Mouse (Mus musculus): ENCODE measurements around the gene 2810408A11Rik.
"Not testable (repeated sequence)": the region's sequence is repeated elsewhere in the genome, so short reads cannot be mapped to it uniquely, and the experiment has no call there.

The 2810408A11Rik gene

DNA sequence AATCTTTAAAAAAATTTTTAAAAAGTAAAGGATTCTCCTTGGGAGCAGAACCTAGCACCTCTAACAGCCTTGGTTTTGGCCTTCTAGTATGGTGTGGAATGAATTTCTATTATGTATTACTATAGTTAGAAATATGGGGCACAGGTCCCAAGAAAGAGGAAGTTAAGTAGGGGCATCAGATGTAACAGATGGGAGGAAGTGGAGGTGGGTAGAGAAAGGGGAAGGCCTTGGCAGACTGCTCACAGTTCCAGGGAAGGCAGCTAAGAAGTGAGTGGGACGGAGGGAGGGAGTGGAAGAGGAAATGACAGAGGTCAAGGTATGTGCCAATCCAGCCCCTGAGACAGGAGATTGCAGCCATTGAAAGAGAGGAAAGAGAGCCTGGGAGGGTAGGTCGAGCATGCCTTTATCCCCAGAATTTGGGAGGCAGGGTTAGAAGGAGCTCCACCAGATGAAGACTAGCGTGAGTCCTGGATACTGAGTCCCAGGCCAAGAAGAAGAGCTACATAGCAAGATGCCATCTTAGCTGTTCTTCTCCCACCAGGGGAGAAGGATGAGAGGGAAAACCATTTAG, 30.3 kb upstream of the 2810408A11Rik start:
- DNase-seq = no peak

DNA sequence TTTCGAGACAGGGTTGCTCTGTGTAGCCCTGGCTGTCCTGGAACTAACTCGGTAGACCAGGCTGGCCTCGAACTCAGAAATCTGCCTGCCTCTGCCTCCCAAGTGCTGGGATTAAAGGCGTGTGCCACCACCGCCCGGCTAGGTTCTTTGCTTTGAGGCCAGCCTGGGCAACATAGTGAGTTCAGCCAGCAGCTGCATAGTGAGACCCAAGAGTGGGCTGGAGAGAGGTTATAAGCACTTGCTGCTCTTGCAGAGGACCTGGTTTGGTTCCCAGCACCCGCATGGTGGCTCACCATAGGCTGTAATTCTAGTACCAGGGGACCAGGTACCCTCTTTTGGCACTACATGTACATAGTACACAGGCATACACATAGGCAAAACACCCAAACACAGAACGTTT, 29.4 kb upstream of the 2810408A11Rik start:
- not testable (repeated sequence) for DNase-seq

DNA sequence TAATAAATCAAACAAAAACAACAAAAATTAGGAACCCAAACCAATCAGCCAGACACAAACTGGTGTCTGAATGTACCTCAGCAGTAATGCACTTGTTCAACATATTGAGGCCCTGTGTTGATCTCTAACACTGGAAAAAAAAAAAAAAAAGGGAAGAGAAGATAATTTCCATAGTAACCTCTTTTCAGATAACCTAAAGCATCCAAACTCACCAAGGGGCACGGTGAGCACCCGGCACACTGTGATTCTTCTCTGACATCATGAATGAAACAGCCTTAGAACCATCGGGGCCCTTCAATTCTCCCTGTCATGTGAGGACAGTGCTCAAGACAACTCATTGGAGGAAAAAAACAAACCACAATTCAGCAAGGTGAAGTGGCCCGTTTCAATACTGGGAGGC, 28.9 kb upstream of the 2810408A11Rik start:
- no peak for DNase-seq

DNA sequence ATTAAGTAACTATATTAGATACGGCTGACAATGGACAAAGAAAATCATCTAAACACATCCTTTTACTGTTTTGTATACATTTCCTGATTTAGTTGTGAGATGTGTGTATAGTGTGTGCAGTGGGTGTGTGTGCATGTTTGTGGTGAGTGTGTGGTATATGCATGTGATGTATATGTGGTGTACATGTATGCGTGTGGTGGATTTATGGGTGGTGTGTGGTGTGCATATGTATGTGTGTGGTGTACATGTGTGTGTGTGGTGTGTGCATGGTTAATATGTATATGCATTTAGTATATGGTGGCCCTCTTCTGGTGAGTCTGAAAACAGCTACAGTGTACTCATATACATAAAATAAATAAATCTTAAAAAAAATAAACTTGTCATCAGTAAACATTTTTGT, 26.7 kb upstream of the 2810408A11Rik start:
- no peak for DNase-seq

DNA sequence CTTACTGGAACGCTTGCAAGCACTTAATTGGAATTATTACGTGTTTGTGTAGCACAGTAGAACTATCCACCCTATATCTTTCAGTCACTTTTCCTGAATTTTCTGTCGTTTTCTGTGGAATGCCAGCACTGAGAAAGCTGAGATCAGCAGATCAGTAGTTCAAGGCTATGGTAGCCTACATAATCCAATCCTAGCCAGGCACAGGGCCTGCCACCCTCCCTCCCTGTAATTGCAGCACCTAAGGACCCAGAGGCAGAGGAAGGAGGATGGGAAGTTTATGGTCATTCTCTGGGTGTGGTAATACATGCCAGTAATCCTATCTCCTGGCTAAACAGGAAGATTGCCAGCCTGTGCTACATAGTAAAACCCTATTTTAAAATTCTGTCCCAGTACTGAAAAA, 22.0 kb upstream of the 2810408A11Rik start:
- no peak for DNase-seq

DNA sequence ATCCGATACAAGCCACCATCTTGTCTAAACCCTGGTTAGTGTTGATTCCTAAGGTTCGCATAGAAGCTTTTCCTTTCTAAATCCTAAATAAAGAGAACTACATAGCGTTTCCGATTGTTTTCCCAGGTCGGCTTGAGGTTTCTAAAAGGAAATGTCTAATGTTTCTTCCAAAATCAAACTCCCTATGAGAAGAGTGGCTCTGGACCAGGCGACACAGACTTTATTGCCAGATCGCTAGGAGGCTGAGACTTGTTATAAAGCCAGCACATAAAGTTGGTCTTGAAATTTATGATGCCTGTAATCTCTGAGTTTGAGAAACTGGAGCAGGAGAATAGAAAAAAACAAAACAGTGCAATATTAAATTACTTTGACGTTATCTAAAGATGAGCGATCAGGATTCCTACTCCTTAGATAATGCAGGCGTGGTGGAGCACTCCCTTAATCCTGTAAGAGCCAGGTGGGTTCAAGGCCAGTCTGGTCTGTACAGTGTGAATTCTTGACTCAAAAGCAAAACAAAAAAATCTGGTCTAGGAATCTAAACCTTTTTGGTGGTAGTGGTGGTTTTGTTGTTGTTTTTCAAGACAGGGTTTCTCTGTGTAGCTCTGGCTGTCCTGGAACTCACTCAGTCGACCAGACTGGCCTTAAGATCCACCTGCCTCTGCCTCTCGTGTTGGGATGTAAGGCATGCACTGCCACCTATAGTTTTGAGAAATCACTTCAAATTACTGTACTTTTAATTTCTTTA, 21.4 kb upstream of the 2810408A11Rik start:
- no peak for DNase-seq

DNA sequence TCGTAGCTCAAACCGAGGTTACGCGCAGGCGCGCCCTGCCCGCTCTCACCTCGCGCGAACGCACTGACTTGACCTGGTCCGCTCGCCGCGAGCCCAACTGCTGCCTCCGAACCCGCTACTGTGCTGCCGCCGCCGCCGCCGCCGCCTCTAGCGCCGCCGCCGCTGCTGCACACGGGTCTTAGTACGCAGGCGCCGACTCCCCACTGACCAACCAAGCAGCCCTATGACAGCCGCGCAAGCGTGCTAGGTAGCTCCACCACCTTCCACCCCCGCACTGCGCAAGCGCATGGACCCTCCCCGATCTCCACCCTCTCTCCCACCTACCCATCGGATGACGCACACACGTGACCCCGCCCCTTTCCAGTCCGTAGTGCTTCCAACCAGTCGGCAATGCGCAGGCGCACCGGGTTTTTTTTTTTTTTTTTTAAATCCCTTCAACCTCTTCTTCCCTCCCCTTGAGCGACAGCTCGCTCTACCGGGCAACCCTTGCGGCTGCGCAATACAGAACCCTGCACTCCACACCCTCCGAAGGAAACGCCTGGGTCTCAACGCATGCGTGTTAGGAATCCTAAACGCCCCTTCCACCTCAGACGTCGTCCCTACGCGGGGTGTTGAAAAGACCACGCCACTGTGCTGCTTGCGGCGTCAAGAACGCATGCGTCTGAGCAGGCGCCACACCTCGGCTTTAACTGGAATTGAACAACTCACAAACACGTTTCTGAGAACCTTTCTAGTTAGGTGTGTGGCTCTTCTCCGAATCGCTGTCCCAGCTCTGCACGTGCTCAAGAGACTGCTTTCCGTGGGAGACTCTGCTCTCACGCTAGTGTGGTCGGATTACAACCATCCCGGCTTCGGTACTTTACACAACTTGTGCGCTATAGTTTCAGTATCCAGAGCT, 20.6 kb upstream of the 2810408A11Rik start, which contains the start of gene Eif5a:
Gene Eif5a, minus strand, starts transcription at position 845 of the 898 bp plus-strand sequence.
- DNase-seq = peak; percentile 100

DNA sequence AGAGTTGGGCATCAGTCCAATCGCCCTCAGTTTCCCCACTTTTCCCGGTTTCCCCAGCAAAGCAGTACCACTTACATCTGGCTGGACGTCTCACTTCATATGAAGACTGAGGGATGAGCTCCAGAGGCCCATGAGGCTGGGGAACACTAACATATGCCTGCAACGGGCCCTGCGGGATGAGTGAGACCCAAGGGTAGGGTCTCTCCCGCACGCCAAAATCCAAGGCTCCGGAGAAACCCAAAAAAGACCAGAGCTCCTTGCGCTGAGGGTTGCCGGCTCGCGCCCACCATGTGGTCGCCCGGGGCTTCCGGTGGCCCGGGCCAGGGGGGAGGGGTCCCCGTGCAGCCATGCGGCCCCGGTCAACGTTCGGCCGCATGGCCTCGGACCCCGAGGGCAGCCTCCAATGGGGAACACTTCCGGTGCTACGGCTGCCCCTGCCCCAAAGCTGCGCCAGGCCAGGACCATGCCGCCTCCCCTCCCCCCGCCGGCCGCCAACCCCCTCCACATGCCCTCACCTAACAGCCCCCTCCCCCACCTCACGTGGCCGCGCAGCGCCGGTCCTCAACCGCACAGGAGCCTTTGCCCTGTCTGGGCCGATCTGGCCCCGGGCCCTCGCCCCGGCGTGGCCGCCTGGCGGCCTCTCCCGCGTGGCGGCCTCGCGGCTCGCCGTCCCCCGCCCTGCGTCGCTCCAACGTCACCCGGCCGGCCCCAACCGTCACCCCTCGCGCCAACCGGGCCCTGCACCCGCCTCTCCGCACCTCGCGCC, 19.7 kb upstream of the 2810408A11Rik start:
- peak; percentile 66 for DNase-seq

DNA sequence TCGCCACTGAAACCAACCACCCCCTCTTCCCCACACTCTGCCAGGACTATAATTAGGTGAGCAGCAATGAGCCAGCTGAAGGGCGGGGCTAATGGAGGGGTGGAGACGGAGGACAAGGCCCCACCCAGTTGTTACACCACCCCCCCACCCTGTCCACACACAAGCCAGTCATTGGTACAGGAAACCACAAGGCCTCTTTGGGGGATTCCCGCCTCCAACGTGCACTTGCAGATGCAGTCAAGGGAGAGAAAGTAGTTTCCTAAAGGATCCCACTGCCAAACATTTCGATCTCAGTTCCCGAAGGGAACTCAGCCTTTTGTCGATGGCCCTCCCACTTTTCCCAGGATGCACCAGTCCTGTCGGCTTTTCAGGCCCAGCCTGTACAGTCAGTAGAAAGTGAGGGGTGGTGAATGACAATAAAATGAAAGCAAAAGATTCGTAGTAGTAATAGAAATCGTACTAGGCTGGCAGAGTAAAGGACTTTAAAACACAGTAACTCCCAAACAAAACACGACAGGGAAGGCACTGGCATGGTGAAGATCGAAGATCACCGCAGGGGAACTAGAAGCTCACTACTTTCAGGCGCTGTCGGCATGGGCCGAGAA, 19.0 kb upstream of the 2810408A11Rik start:
- DNase-seq = peak; percentile 96

DNA sequence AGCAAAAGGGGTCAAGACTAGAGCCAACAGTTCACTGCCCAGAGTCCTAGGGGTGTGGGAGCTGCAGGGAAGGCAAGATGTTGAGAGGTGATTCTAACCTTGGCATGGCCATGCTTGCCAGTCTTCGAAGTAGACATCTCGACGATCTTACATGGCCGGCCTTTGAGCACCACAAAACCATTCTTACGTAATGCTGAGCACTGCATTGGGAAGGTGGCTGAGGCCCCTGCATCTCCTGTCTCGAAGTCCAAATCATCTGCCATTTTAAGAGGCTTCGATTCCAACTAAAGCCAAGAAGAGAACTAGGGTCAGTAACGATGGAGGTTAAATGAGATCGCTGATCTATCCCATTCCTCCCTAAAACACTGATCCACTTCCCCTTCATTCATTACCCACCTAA, 18.3 kb upstream of the 2810408A11Rik start:
- no peak for DNase-seq

DNA sequence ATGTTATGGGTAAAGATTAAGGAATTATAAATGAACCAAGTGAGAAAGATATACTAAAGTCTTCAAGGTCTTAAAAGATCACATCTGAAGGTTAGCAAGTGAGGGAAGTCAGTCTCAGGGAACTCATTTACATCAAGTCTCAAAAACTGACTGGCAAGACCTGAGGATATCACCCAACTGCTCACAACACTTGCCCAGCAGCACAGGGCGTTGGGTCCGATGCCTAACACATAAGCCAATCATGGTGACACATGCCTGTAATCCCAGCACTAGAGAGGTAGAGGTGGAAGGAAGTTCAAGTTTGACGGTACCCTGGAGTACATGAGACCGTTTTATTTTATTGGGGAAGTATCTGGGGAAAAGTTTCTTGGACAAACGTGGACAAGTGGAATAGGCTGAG, 17.3 kb upstream of the 2810408A11Rik start:
- DNase-seq = no peak

DNA sequence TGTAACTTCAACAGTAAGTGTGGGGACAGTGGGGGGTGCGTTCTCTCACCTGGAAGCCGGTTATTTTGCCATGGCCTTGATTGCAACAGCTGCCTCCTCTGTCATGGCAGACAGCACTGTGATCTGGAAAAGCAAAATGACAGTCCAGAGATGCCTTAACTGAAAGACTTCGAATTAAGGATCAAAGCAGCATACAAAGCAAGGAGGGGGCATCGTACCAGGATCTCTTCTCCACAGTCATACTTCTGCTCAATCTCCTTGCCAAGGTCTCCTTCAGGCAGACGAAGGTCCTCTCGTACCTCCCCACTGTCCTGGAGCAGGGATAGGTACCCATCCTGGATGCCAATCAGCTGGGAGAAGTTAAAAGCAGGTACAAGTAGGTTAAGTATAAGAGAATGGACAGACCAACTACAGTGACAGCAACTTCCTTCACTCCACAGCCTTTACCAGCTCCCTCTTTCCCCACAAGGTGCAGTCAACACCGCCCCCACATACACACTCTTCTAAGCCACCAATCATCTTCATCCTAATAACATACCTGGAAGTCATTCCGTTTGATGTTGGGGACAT, 16.7 kb upstream of the 2810408A11Rik start:
- no peak for DNase-seq

DNA sequence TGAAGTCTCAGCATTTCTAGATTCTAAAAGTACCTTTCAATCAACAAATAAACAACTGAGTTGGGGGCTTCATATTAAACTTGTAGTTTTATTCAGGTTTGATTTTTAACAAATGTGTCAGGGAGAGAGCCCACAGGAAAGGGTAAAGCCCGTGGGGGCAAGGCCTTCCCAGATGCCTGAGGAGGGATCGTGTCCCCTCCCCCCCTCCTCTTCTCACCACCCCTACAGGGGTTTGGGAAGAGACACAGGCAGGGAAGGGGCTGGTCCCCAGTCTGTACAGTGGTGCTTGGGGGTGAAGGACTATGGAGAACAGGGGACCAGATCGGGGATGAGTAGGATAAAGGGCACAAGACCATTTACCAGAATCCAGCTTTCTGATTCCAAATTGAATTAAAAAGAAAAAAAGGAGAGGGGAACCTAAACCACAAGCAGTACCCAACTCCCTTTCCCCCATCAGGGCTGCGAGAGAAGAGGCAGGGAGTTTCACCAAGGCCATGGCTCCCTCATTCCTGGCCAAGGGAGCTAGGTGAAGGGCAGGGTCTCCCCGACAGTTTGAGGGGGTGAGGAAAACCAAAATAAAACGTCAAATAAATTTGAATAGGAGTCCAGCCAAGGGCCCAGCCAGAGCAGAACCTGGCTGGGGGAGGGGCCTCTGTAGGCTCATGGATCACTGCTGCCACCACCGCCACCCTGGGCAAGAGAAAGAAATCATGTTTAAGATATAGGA, 16.0 kb upstream of the 2810408A11Rik start:
- DNase-seq = peak; percentile 58

DNA sequence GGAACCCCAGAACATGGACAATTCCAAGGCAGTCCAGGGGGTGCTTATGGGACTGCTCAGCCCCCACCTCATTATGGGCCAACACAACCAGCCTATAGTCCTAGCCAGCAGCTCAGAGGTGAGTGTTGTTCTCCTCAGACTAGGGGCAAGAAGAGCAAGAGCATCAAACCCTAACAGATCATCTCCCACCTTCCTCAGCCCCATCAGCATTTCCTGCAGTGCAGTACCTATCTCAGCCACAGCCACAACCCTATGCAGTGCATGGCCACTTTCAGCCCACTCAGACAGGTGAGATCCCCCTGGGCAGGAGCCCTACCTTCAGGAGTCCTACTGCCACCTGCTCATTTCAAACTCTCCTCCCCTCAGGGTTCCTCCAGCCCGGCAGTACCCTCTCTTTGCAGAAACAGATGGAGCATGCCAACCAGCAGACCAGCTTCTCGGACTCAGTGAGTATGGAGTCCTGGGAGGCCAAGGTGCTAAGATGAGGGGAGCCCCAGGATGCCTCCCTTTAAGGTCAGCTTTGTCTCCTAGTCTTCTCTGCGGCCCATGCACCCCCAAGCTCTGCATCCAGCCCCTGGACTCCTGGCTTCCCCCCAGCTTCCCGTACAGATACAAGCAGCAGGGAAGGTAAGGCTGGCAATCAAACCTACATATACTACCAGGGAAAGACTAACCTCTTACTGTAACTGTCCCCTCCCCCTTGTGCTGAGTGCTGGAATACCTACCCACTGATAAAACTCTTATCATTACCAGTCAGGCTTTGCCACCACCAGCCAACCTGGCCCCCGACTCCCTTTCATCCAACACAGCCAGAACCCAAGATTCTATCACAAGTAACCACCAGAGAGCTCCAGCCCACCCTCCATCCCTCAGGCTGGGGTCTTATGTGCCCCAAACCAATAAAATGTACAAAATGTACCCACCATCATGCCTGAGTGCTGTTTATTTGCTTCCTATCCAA, 15.2 kb upstream of the 2810408A11Rik start:
- DNase-seq = peak; percentile 88

DNA sequence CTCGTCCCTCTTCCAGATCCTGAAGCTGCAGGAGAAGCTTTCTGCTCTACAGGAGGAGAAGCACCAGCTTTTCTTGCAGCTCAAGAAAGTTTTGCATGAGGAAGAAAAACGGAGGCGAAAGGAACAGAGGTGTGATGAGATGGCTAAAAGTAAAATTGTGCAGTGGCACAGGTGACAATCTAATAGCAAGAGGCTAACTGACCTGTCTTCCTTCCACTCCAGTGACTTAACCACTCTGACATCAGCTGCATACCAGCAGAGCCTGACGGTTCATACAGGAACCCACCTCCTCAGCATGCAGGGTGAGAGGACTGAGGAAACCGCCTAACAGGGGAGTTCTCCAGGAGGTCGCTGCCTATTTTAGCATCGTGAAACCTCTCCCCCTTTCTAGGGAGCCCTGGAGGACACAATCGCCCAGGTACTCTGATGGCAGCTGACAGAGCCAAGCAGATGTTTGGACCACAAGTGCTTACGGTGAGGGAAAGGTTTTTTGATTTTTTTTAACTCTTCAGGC, 14.2 kb upstream of the 2810408A11Rik start:
- peak; percentile 12 for DNase-seq

DNA sequence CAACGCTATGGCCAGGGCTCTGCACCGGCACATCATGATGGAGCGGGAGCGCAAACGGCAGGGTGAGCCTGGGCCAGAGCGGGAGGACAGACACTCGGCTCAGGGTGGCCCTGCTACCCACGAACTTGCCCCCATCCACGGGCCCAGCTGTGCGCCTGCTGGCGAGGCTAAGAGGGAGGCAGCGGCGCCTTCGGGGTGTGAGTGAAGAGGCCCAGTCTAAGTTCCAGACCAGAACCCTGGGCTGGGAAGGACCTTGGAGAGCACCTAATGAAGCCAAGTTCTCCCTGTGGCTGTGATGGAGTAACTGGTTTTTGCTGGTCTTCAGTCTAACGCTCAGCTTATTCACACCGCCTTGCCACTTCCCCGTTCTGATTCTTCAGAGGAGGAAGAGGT, 13.6 kb upstream of the 2810408A11Rik start:
- peak; percentile 51 for DNase-seq

DNA sequence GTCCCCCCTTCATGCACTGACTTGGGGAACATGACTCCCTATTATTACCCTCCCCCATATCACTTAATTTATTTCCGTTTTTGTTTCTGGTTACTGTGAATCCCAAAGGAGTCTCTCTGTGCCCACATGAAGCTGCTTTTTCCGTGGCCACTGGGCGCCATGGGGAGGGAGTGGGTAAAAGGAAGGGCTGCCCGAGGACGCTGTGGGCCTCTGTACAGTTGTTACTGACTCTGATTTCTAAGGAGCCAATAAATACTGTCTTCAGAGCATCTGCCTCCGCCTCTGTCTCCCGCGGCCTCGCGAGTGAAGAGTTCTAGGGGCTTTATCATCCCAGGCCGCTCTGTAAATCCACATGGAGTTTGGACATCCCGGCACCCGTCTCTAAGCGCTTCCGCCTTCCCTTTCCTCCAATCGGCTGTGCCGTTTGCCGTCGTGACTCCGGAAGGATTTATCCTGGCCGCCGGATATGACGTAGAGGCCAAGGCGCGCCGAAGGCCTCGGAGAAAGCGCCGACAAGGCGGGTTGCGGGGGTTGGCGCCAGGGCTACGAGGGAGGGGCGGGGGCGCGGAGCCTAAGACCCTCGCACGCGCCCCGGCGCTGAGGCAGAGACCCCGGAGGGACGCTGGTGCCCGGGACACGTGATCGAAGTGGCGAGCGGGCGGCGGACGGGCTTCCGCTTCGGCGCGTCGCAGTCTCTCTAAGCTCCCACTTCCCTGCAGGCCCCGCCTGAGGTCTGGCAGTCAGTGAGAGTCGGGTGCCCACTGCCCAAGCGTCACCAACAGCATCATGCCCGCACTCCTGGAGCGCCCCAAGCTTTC, 13.0 kb upstream of the 2810408A11Rik start, which contains the start of gene Gps2:
Gene Gps2, plus strand, starts transcription at position 335 of the 818 bp plus-strand sequence.
- DNase-seq = peak; percentile 93

DNA sequence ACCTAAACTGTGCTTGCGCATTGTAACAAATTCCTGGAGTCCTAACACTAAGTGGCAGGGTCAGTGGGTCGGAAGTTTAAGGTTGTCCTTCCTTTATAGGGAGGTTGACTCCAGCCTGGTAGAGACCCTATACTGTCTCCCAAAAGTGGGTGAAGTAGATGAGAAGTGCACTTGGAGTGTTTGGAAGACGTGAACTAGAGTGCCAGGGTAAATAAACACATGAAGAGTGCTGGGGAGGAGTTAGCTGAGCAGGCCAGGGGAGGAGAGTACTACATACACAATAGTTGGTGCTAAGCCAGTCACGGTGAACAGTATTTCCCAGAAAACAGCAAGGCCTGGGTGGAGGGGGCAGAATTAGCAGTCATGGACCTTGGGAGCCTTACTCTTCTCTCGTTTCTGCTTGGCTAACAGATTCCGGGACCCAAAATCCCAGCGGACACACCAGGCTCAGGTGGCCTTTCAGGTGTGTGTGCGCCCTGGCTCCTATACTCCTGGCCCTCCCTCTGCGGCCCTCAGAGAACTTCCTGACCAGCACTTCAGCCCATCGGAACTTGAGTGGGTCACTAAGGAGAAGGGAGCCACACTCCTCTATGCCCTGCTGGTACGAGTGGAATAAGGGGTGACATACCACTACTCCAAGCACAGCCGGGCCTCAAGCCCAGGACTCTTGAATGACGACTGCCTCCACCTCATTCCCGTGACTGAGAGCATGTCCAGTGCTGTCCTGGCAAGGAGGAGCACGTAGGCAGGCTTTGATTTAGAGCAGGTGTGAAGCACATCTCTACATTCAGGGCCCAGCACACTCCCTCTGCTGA, 12.1 kb upstream of the 2810408A11Rik start:
- DNase-seq = no peak

All from liver (tissue).